Mouse (Mus musculus) MEL (cell line): Measurements from ENCODE around the gene Hspbp1. TPM values are rescaled to one million over a fixed set of nuclear protein-coding genes. Genes with fewer than 3 reads are reported as not detected.

Source experiments
- DNase-seq: peaks from one replicate; pipeline ENCODE4 v3.0.0; 2011; ENCODE audit warnings: low read depth, low spot score
- H3K27ac ChIP-seq: 2 replicates; pipeline ENCODE4 v1.5.1; 2012; ENCODE audit warnings: low read depth, mild to moderate bottlenecking, control low read depth, low read length, moderate library complexity; ENCODE audit not compliant: control insufficient read depth
- H3K27me3 ChIP-seq, 2 experiments: fragments of 150-350 bp in 1 of 2; sonication (generic) in 1 of 2; 2 replicates each; pipeline ENCODE4 v1.6.1; 2012; ENCODE audit warnings: low read length in 2 of 2, mild to moderate bottlenecking in 2 of 2, improper control_type of control experiment in 1 of 2, moderate library complexity in 1 of 2; ENCODE audit not compliant: insufficient read depth in 2 of 2, control insufficient read depth in 1 of 2
- H3K36me3 ChIP-seq, 2 experiments: 2 replicates each; pipeline ENCODE4 v1.6.1; 2012 to 2014; ENCODE audit warnings: low read length in 2 of 2, improper control_type of control experiment in 1 of 2, inconsistent platforms in 1 of 2, mild to moderate bottlenecking in 1 of 2; ENCODE audit not compliant: insufficient read depth in 2 of 2, control insufficient read depth in 1 of 2
- H3K4me1 ChIP-seq, 2 experiments: fragments of 150-350 bp in 1 of 2; sonication (generic) in 1 of 2; 2 replicates each; pipeline ENCODE4 v1.6.1; 2012; ENCODE audit warnings: low read length in 2 of 2, improper control_type of control experiment in 1 of 2, mild to moderate bottlenecking in 1 of 2; ENCODE audit not compliant: insufficient read depth in 2 of 2, control insufficient read depth in 1 of 2
- H3K4me3 ChIP-seq, 2 experiments: fragments of 150-350 bp in 1 of 2; sonication (generic) in 1 of 2; 2 replicates each; pipeline ENCODE4 v1.5.1; 2012; ENCODE audit warnings: low read depth in 2 of 2, low read length in 2 of 2, mild to moderate bottlenecking in 2 of 2, moderate library complexity in 2 of 2, control low read depth in 1 of 2, improper control_type of control experiment in 1 of 2; ENCODE audit not compliant: control insufficient read depth in 1 of 2, insufficient read depth in 1 of 2
- H3K79me2 ChIP-seq: 2 replicates; pipeline ENCODE4 v1.6.1; 2012; ENCODE audit warnings: mild to moderate bottlenecking, low read length, moderate library complexity; ENCODE audit not compliant: control insufficient read depth, poor library complexity, insufficient read depth
- H3K9ac ChIP-seq: 2 replicates; pipeline ENCODE4 v1.6.1; 2012; ENCODE audit warnings: low read depth, mild to moderate bottlenecking, control low read depth, low read length, moderate library complexity; ENCODE audit not compliant: control insufficient read depth, poor library complexity, severe bottlenecking
- H3K9me3 ChIP-seq: fragments of 150-350 bp; sonication (generic); replicated peaks from 2 replicates; pipeline ENCODE4 v1.6.1; 2012; ENCODE audit warnings: mild to moderate bottlenecking, low read length, improper control_type of control experiment, moderate library complexity; ENCODE audit not compliant: insufficient read depth
- BHLHE40 ChIP-seq: IDR thresholded peaks from 2 replicates; pipeline ENCODE4 v1.6.1; 2012; ENCODE audit warnings: low read depth, mild to moderate bottlenecking, inconsistent platforms, low read length, improper control_type of control experiment, borderline replicate concordance
- CTCF ChIP-seq, 3 experiments: IDR thresholded peaks in 2 of 3; conservative IDR thresholded peaks in 1 of 3; 2 replicates each; pipeline ENCODE4 v1.5.1; 2011 to 2012; ENCODE audit warnings: low read length in 3 of 3, low read depth in 2 of 3, mild to moderate bottlenecking in 2 of 3, improper control_type of control experiment in 1 of 3, inconsistent platforms in 1 of 3, mixed read lengths in 1 of 3, moderate library complexity in 1 of 3; ENCODE audit not compliant: control insufficient read depth in 1 of 3, insufficient read depth in 1 of 3, poor library complexity in 1 of 3, severe bottlenecking in 1 of 3
- E2F4 ChIP-seq: IDR thresholded peaks from 2 replicates; pipeline ENCODE4 v1.6.1; 2011; ENCODE audit warnings: low read depth, low read length, improper control_type of control experiment, borderline replicate concordance
- EP300 ChIP-seq, 2 experiments: IDR thresholded peaks; 2 replicates each; pipeline ENCODE4 v1.6.1; 2011; ENCODE audit warnings: improper control_type of control experiment in 2 of 2, low read length in 2 of 2, low read depth in 1 of 2, mild to moderate bottlenecking in 1 of 2
- GABPA ChIP-seq: IDR thresholded peaks from 2 replicates; pipeline ENCODE4 v1.6.1; 2012; ENCODE audit warnings: low read depth, mild to moderate bottlenecking, inconsistent platforms, low read length, improper control_type of control experiment, moderate library complexity
- GATA1 ChIP-seq: IDR thresholded peaks from 2 replicates; pipeline ENCODE4 v1.6.1; 2011; ENCODE audit warnings: low read depth, low read length, improper control_type of control experiment
- JUND ChIP-seq: IDR thresholded peaks from 2 replicates; pipeline ENCODE4 v1.6.1; 2011; ENCODE audit warnings: low read depth, mild to moderate bottlenecking, improper control_type of control experiment, low read length
- MAFK ChIP-seq: IDR thresholded peaks from 2 replicates; pipeline ENCODE4 v1.6.1; 2011; ENCODE audit warnings: low read depth, mild to moderate bottlenecking, low read length, improper control_type of control experiment, borderline replicate concordance
- MAX ChIP-seq: IDR thresholded peaks from 2 replicates; pipeline ENCODE4 v1.6.1; 2011; ENCODE audit warnings: low read length, improper control_type of control experiment
- MAZ ChIP-seq: IDR thresholded peaks from 2 replicates; pipeline ENCODE4 v1.6.1; 2012; ENCODE audit warnings: low read depth, mild to moderate bottlenecking, inconsistent platforms, low read length, improper control_type of control experiment
- MEF2A ChIP-seq: IDR thresholded peaks from 2 replicates; pipeline ENCODE4 v1.6.1; 2014; ENCODE audit warnings: low read depth, mild to moderate bottlenecking, inconsistent platforms, low read length, improper control_type of control experiment; ENCODE audit not compliant: poor library complexity, insufficient replicate concordance, severe bottlenecking; ENCODE audit errors: extremely low read depth
- NELFE ChIP-seq: IDR thresholded peaks from 2 replicates; pipeline ENCODE4 v1.6.1; 2011; ENCODE audit warnings: low read depth, low read length, improper control_type of control experiment
- NRF1 ChIP-seq: IDR thresholded peaks from 2 replicates; pipeline ENCODE4 v1.6.1; 2014; ENCODE audit warnings: low read depth, mild to moderate bottlenecking, inconsistent platforms, low read length, improper control_type of control experiment, moderate library complexity; ENCODE audit not compliant: poor library complexity, insufficient read depth, severe bottlenecking
- POLR2A ChIP-seq, 2 experiments: IDR thresholded peaks; 2 replicates each; pipeline ENCODE4 v1.6.1; 2011 to 2012; ENCODE audit warnings: low read length in 2 of 2, mild to moderate bottlenecking in 2 of 2, control low read depth in 1 of 2, improper control_type of control experiment in 1 of 2, low read depth in 1 of 2, moderate library complexity in 1 of 2; ENCODE audit not compliant: control insufficient read depth in 1 of 2, insufficient read depth in 1 of 2, poor library complexity in 1 of 2
- SIN3A ChIP-seq: IDR thresholded peaks from 2 replicates; pipeline ENCODE4 v1.6.1; 2012; ENCODE audit warnings: low read length, improper control_type of control experiment, inconsistent platforms
- SMC3 ChIP-seq: IDR thresholded peaks from 2 replicates; pipeline ENCODE4 v1.6.1; 2011; ENCODE audit warnings: low read depth, low read length, improper control_type of control experiment
- TBP ChIP-seq: IDR thresholded peaks from 2 replicates; pipeline ENCODE4 v1.8.0; 2011; ENCODE audit warnings: low read depth, low read length, improper control_type of control experiment
- USF1 ChIP-seq: IDR thresholded peaks from 2 replicates; pipeline ENCODE4 v1.6.1; 2014; ENCODE audit warnings: low read depth, mild to moderate bottlenecking, inconsistent platforms, low read length, improper control_type of control experiment, moderate library complexity
- ZC3H11A ChIP-seq: IDR thresholded peaks from 2 replicates; pipeline ENCODE4 v1.6.1; 2012; ENCODE audit warnings: low read depth, mild to moderate bottlenecking, inconsistent platforms, low read length, improper control_type of control experiment
- ZKSCAN1 ChIP-seq: IDR thresholded peaks from 2 replicates; pipeline ENCODE4 v1.6.1; 2012; ENCODE audit warnings: low read depth, mild to moderate bottlenecking, inconsistent platforms, low read length, improper control_type of control experiment, moderate library complexity
- polyA plus RNA-seq, 2 experiments: library from polyadenylated mRNA; stranded (reverse) in 1 of 2; unstranded in 1 of 2; fragments of >175 nt in 1 of 2; fragments of >200 nt in 1 of 2; gene quantifications; 2 replicates each; pipeline versions ENCODE4 v1.2.1 to v1.2.4; 2012; ENCODE audit warnings: low replicate concordance in 2 of 2, low read depth in 1 of 2; ENCODE audit not compliant: insufficient read length in 2 of 2, insufficient read depth in 1 of 2, missing spikeins in 1 of 2
- total RNA-seq: library from RNA; depleted of rRNA; stranded (reverse); fragments of 300-350 nt; gene quantifications from 2 replicates; pipeline ENCODE4 v1.2.3, GENCODE M21; 2012

The Hspbp1 gene
- total and polyA plus RNA-seq, 3 experiments = 101 to 111 TPM; not detected in 1

GRCm38 (mm10) chr7:4612386-4612785 is 72.5 kb downstream of the Hspbp1 start:
- TF ChIP-seq BHLHE40 (no peak), NELFE (no peak), MAX (no peak), ZKSCAN1 (no peak)
- Histone ChIP-seq H3K27ac (no peak overlapping the region), H3K4me1 (peaks cover 0 to 11% of the 10 kb centered on the region in 2 experiments; a peak in 2 of 4 replicates)

GRCm38 (mm10) chr7:4611921-4612341 is 72.9 kb downstream of the Hspbp1 start:
- Histone ChIP-seq H3K36me3 (0 out of 4 replicates have a peak, but pooled peaks cover 0 to 2% of the 10 kb centered on the region in 2 experiments), H3K27me3 (no peaks in the 10 kb centered on the region; a peak in 1 of 4 replicates), H3K4me1 (peaks cover 0 to 11% of the 10 kb centered on the region in 2 experiments; a peak in 2 of 4 replicates), H3K9me3 (no peaks in the 10 kb centered on the region), H3K4me3 (no peak overlapping the region), H3K79me2 (no peaks in the 10 kb centered on the region), H3K27ac (no peak overlapping the region), H3K9ac (no peak overlapping the region)
- TF ChIP-seq EP300 (IDR thresholded peaks at IDR 0.05; ENCODE audit: low read depth in 1 of 2, low read length in 2 of 2) (no peak), E2F4 (no peak), NELFE (no peak), BHLHE40 (no peak), ZC3H11A (no peak), MAFK (no peak), MAZ (no peak), GABPA (no peak)
- DNase-seq = no peak

More at GRCm38 (mm10) chr7:4612386-4612785, 72.5 kb downstream of the Hspbp1 start:
- no peak overlapping the region for H3K4me3 ChIP-seq
- no peaks in the 10 kb centered on the region for H3K9me3 ChIP-seq
- H3K36me3 ChIP-seq = 0 out of 4 replicates have a peak, but pooled peaks cover 0 to 2% of the 10 kb centered on the region in 2 experiments
- no peaks in the 10 kb centered on the region for H3K79me2 ChIP-seq
- H3K27me3 ChIP-seq = no peaks in the 10 kb centered on the region; a peak in 1 of 4 replicates
- H3K9ac ChIP-seq = no peak overlapping the region
- no peak for DNase-seq

GRCm38 (mm10) chr7:4611511-4611910 is 73.4 kb downstream of the Hspbp1 start:
- Histone ChIP-seq H3K9me3 (no peaks in the 10 kb centered on the region), H3K79me2 (no peaks in the 10 kb centered on the region), H3K4me1 (peaks cover 0 to 11% of the 10 kb centered on the region in 2 experiments; a peak in 2 of 4 replicates), H3K4me3 (no peak overlapping the region), H3K36me3 (0 out of 4 replicates have a peak, but pooled peaks cover 0 to 2% of the 10 kb centered on the region in 2 experiments), H3K27me3 (no peaks in the 10 kb centered on the region; a peak in 1 of 4 replicates), H3K27ac (no peak overlapping the region), H3K9ac (no peak overlapping the region)
- DNase-seq = no peak
- TF ChIP-seq NRF1 = no peak
- no peak for TF ChIP-seq USF1
- TF ChIP-seq MEF2A = no peak
- no peak for TF ChIP-seq GATA1
- TF ChIP-seq TBP = no peak
- no peak for TF ChIP-seq MAFK
- TF ChIP-seq CTCF (IDR thresholded peaks at IDR 0.05 in 2 of 3, conservative IDR thresholded peaks at IDR 0.05 in 1 of 3; ENCODE audit: control insufficient read depth in 1 of 3, insufficient read depth in 1 of 3, low read depth in 2 of 3, low read length in 3 of 3, poor library complexity in 1 of 3, severe bottlenecking in 1 of 3) = no peak
- no peak for TF ChIP-seq POLR2A (IDR thresholded peaks at IDR 0.05; ENCODE audit: control insufficient read depth in 1 of 2, insufficient read depth in 1 of 2, low read depth in 1 of 2, low read length in 2 of 2, poor library complexity in 1 of 2)
- no peak for TF ChIP-seq SMC3
- TF ChIP-seq JUND = no peak
- no peak for TF ChIP-seq ZC3H11A
- no peak for TF ChIP-seq SIN3A
- TF ChIP-seq EP300 (IDR thresholded peaks at IDR 0.05; ENCODE audit: low read depth in 1 of 2, low read length in 2 of 2) = no peak
